Mouse (Mus musculus) hindbrain, embryonic 11.5 days (tissue): ENCODE results near the gene Efnb2. TPM values are rescaled to one million over a fixed set of nuclear protein-coding genes. Genes with fewer than 3 reads are reported as not detected.

Experiments
- ATAC-seq: fragments of 200-750 bp; cut with Nextera tagmentation; 2 replicates; pipeline ENCODE4 v1.8.0; 2017; ENCODE audit warnings: mild to moderate bottlenecking, moderate TSS enrichment, moderate library complexity; ENCODE audit not compliant: low FRiP score
- DNase-seq: peaks from one replicate; pipeline ENCODE4 v3.0.0-alpha.2; 2015; ENCODE audit warnings: low spot score
- H3K27ac ChIP-seq: fragments of 300-500 bp; sonication (generic); 2 replicates; pipeline ENCODE4 v1.5.1; 2014; ENCODE audit warnings: mild to moderate bottlenecking, low read depth, low read length
- H3K27me3 ChIP-seq: fragments of 300-500 bp; sonication (generic); 2 replicates; pipeline ENCODE4 v1.6.1; 2014; ENCODE audit warnings: mild to moderate bottlenecking, low read length, moderate library complexity, mixed read lengths; ENCODE audit not compliant: control insufficient read depth, insufficient read depth
- H3K36me3 ChIP-seq: fragments of 300-500 bp; sonication (generic); 2 replicates; pipeline ENCODE4 v1.6.1; 2014; ENCODE audit warnings: mild to moderate bottlenecking, low read length, moderate library complexity, mixed read lengths; ENCODE audit not compliant: control insufficient read depth, insufficient read depth
- H3K4me1 ChIP-seq: fragments of 300-500 bp; sonication (generic); replicated peaks from 2 replicates; pipeline ENCODE4 v1.6.1; 2014; ENCODE audit warnings: low read length, mixed read lengths; ENCODE audit not compliant: control insufficient read depth, insufficient read depth
- H3K4me2 ChIP-seq: fragments of 300-500 bp; sonication (generic); replicated peaks from 2 replicates; pipeline ENCODE4 v1.6.1; 2014; ENCODE audit warnings: mild to moderate bottlenecking, low read depth, low read length
- H3K4me3 ChIP-seq: fragments of 300-500 bp; sonication (generic); 2 replicates; pipeline ENCODE4 v1.5.1; 2014; ENCODE audit warnings: low read depth, low read length
- H3K9ac ChIP-seq: fragments of 300-500 bp; sonication (generic); 2 replicates; pipeline ENCODE4 v1.6.1; 2014; ENCODE audit warnings: low read depth, low read length
- H3K9me3 ChIP-seq: fragments of 300-500 bp; sonication (generic); 2 replicates; pipeline ENCODE4 v1.6.1; 2016; ENCODE audit warnings: low read length; ENCODE audit not compliant: control insufficient read depth
- WGBS: fragments of 180-500 bp; shearing (Covaris S2); extraction: QIAGEN DNeasy Blood & Tissue Kit; methylation state at CpG from one replicate; pipeline ENCODE4 v1.1.7; 2014; 5-methylcytosine and 5-hydroxymethylcytosine counted together
- polyA plus RNA-seq: library from polyadenylated mRNA; unstranded; fragments of >200 nt; fragmentation: Nextera tagmentation; extraction: Ambion mirVana; gene quantifications from 2 replicates; pipeline ENCODE4 v1.2.1, GENCODE M21; 2014

Efnb2 gene
- polyA plus RNA-seq, 1 experiment from 2014 or later: 36.3 TPM

DNA sequence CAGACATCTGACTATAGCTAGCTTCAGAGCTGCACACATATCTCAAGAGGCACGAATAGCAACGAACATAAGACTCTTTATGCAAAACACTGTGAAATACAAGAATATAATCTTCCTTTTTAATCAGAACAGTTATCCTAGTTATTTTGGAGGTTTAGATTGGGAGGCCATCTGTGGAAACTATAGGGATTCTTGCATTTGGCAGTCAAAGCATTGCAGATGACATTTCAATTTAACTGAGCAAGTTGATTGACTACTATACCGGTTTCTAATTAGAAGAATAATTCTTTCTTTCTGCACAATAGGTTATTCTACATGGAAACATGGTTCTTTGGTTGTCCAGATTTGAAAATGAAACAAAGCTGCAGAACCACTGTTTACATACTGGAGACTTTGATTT lies 38.6 kb downstream of the Efnb2 start:
- WGBS: 89% methylated on average over 3 of the region's 3 CpGs
- Histone ChIP-seq H3K9ac (no peak overlapping the region), H3K4me3 (no peak overlapping the region), H3K27me3 (no peaks in the 10 kb centered on the region), H3K4me1 (no peaks in the 10 kb centered on the region; the same call in 1 of the 2 replicates), H3K4me2 (no peak overlapping the region), H3K27ac (no peak overlapping the region), H3K36me3 (0 out of 2 replicates have a peak, but pooled peaks cover 2% of the 10 kb centered on the region), H3K9me3 (no peaks in the 10 kb centered on the region)
- no peak for DNase-seq
- ATAC-seq: no peak

DNA sequence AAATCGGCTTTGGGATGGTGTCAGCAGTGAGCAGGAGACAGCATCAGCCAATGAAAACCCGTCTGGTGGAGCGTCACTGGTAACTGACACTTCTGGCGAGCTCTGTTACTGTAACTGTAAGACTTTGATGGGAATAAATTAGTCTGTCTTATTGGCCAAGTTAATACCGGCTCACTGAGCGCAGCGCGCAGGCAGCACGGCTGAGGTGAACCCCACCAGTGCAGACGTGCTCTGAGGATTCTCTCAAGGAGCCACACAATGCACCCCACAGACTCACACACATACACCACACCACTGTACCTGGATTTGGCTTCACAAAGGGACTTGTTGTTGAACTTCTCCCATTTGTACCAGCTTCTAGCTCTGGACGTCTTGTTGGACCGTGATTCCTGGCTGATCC lies 39.0 kb downstream of the Efnb2 start:
- H3K9ac ChIP-seq: no peak overlapping the region
- ATAC-seq (no peak), DNase-seq (no peak)
- no peak overlapping the region for H3K27ac ChIP-seq
- H3K36me3 ChIP-seq: 0 out of 2 replicates have a peak, but pooled peaks cover 2% of the 10 kb centered on the region
- H3K4me1 ChIP-seq: no peaks in the 10 kb centered on the region; the same call in 1 of the 2 replicates
- no peak overlapping the region for H3K4me3 ChIP-seq
- WGBS: 89% methylated on average over 12 of the region's 12 CpGs
- no peak overlapping the region for H3K4me2 ChIP-seq
- no peaks in the 10 kb centered on the region for H3K27me3 ChIP-seq
- H3K9me3 ChIP-seq: no peaks in the 10 kb centered on the region

DNA sequence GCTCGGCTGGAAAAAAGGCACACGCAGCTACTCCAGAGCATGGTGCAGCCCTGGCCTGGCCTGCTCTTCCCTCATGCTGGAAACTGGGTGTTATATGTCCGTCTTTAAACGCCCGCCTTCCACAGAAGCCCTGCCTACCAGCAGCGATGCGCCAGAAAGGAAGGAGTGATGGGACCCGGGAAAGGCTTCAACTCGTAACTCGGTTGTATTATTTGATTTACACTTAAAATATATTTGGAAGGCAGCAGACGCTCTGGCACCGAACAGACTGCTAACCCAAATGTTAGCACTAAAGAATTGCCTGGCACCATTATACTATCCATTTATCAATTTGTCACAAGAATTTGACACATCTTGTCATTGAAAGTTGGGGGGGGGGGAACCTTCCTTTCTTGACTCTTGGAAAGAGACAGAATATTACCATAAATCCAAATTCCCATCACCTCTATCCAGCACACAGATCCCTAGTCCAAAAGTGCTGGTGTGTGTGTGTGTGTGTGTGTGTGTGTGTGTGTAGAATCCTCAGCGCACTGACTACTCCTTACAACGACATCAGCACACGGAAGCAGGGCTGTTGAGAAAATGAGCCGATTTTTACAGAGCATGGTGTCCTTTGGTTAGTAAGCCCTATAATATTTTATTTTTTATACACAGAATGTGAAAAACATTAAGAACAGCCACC lies 39.7 kb downstream of the Efnb2 start:
- no peak for DNase-seq
- Histone ChIP-seq H3K27me3 (no peaks in the 10 kb centered on the region), H3K9me3 (no peaks in the 10 kb centered on the region), H3K4me1 (no peaks in the 10 kb centered on the region; the same call in 1 of the 2 replicates), H3K27ac (no peak overlapping the region), H3K4me3 (no peak overlapping the region), H3K9ac (no peak overlapping the region), H3K36me3 (0 out of 2 replicates have a peak, but pooled peaks cover 2% of the 10 kb centered on the region), H3K4me2 (no peak overlapping the region)
- no peak for ATAC-seq
- 90% methylated on average over 16 of the region's 16 CpGs for WGBS

DNA sequence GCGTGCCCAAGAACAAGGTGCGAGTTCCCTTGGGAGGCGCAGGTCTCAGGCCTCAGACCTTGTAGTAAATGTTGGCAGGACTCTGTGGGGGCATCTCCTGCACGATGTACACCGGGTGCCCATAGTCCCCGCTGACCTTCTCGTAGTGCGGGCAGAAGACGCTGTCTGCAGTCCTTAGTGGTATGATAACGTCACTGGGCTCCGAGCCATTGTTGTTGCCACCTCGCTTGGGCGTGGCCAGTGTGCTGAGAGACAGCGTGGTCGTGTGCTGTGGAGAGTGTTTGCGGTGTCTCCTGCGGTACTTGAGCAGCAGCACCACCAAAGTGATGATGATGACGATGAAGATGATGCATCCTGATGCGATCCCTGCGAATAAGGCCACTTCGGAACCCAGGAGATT lies 40.5 kb downstream of the Efnb2 start:
- H3K4me1 ChIP-seq: no peaks in the 10 kb centered on the region; the same call in 1 of the 2 replicates
- no peak overlapping the region for H3K9ac ChIP-seq
- no peak for DNase-seq
- 0 out of 2 replicates have a peak, but pooled peaks cover 2% of the 10 kb centered on the region for H3K36me3 ChIP-seq
- 0 out of 2 replicates have a peak, but pooled peaks have one; percentile 14 for ATAC-seq
- no peak overlapping the region for H3K4me2 ChIP-seq
- no peaks in the 10 kb centered on the region for H3K27me3 ChIP-seq
- 89% methylated on average over 21 of the region's 21 CpGs for WGBS
- no peak overlapping the region for H3K4me3 ChIP-seq
- H3K27ac ChIP-seq: 0 out of 2 replicates have a peak overlapping the region, but pooled peaks have one; percentile 43
- no peaks in the 10 kb centered on the region for H3K9me3 ChIP-seq

DNA sequence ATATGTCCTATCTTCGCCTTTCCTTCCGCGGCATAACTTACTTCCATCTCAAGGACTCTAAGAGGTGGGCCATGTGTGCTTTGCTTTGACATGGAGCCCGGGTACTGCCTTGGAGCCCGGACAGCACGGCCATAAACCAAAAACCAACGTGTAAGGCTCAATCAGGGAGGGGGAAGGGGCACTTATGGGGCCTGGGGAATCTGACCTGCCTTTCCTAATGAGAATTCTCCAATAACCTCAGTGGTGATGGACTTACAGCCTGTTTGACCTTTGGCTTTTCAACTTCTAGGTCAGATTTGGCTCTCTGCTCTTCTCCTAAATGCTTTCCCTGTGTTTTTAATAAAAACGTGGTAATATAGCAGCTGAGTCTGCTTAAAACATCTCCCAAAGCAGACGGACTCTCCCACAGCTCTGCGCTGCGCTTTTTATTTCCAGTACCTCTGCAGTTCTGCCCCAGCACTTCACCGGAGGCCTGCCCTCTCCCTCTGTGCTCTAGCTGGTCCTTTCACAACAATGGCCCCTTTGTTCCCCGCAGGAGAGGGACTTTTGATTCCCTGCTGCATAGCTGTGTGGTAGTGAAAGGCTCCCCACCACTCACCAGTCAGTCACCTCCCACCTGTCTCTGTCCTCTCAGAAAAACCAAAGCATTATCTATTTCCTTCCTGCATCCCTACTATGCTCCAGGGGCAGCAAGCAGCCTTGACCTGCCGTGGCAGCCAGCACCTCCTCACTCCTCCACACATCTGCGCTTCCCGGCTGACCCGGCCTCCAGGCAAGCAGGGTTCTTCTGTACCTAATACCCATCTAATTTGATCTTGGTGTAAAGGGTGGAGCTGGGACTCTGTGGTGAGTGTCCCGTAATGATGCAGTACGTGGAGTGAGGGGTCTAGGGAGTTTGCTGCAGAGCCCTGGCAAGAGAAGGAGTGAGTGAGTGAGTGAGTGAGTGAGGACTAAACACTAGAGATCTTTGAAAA lies 41.5 kb downstream of the Efnb2 start:
- Histone ChIP-seq H3K27ac (peak overlapping the region; percentile 43; the same call in 1 of the 2 replicates), H3K27me3 (no peaks in the 10 kb centered on the region), H3K9me3 (no peaks in the 10 kb centered on the region), H3K4me1 (no peaks in the 10 kb centered on the region; the same call in 1 of the 2 replicates), H3K4me2 (no peak overlapping the region), H3K36me3 (0 out of 2 replicates have a peak, but pooled peaks cover 2% of the 10 kb centered on the region), H3K9ac (no peak overlapping the region), H3K4me3 (no peak overlapping the region)
- DNase-seq (peak; percentile 73), ATAC-seq (peak; percentile 80)
- WGBS: 25% methylated on average over 19 of the region's 19 CpGs

DNA sequence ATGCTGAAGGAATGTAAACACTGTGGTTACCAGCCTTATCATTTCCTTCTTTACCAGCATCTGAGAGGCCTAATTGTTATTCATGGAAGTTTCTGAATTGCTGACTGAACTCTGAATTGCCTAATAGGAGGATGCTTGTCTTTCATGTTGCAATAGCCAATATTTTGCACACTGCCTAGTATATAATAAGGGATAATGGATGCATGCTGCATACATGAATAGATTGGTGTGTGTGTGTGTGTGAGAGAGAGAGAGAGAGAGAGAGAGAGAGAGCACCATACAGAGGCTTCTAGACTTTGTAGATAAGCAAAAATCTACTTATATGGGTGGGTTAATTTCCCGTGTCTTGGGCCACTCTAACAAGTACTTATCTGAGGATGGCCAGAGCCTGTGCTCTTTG lies 47.2 kb downstream of the Efnb2 start:
- ATAC-seq: no peak
- Histone ChIP-seq H3K4me1 (peaks cover 3% of the 10 kb centered on the region; the same call in 1 of the 2 replicates), H3K36me3 (no peaks in the 10 kb centered on the region), H3K9me3 (no peaks in the 10 kb centered on the region), H3K27me3 (no peaks in the 10 kb centered on the region), H3K4me2 (no peak overlapping the region), H3K27ac (no peak overlapping the region), H3K9ac (no peak overlapping the region), H3K4me3 (no peak overlapping the region)
- WGBS: 83% methylated on average over 1 of the region's 1 CpGs
- no peak for DNase-seq

DNA sequence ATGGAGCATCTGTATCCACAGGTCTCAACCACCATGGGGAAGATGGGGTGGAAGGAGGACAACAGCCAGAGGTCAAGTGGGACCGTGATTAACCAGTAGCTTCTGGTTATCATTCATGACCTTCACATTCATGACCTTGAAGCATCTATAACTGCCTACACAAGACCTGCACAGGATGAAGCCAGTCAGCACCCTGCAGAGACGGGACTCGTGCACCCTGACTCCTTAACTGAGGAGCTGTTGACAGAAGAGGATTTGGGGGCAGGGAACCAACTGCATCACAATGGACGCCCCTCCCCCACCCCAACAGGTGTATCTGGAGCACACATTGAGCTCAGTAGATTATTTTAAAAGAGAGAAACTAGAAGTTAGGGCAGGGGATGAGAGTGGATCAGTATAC lies 49.1 kb downstream of the Efnb2 start:
- no peaks in the 10 kb centered on the region for H3K36me3 ChIP-seq
- H3K4me1 ChIP-seq: peaks cover 3% of the 10 kb centered on the region; the same call in 1 of the 2 replicates
- no peak overlapping the region for H3K27ac ChIP-seq
- no peak overlapping the region for H3K9ac ChIP-seq
- no peak overlapping the region for H3K4me3 ChIP-seq
- H3K27me3 ChIP-seq: no peaks in the 10 kb centered on the region
- WGBS: 81% methylated on average over 4 of the region's 4 CpGs
- DNase-seq: no peak
- H3K9me3 ChIP-seq: no peaks in the 10 kb centered on the region
- no peak for ATAC-seq
- H3K4me2 ChIP-seq: no peak overlapping the region

DNA sequence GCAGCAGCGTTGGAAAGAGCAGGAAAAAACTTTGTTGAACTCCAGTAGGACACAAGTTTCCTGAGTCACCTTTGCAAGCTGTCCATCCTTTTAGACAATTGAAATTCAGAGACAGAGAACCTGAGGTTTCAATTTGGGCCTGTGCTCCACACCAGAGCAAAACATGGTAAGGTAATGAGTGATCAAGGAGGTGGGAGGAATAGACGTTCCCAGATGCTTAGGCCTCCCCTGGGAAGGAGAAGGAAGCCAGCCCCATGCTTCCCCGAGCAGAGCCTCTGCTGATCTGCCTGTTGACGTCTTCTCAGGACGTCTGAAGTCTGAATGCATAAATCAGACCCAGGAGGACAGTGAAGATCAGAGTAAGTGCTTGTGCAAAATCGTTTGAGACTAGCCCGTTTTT lies 51.3 kb downstream of the Efnb2 start:
- DNase-seq (no peak), ATAC-seq (no peak)
- H3K4me2 ChIP-seq: no peak overlapping the region
- WGBS: 13% methylated on average over 7 of the region's 7 CpGs
- H3K4me3 ChIP-seq: no peak overlapping the region
- no peak overlapping the region for H3K9ac ChIP-seq
- H3K27me3 ChIP-seq: no peaks in the 10 kb centered on the region
- H3K4me1 ChIP-seq: peaks cover 3% of the 10 kb centered on the region; the same call in 1 of the 2 replicates
- no peaks in the 10 kb centered on the region for H3K9me3 ChIP-seq
- H3K36me3 ChIP-seq: no peaks in the 10 kb centered on the region
- H3K27ac ChIP-seq: no peak overlapping the region
